Mouse (Mus musculus) brown adipose tissue, adult 24 weeks (tissue): ENCODE results near the gene Enthd1. TPM values are rescaled to one million over a fixed set of nuclear protein-coding genes. Genes with fewer than 3 reads are reported as not detected.
A peak's percentile ranks its signal among the peaks of the same experiment; 100 is the strongest.
"Not testable (repeated sequence)": the region's sequence is repeated elsewhere in the genome, so short reads cannot be mapped to it uniquely, and the experiment has no call there.

Experiments
- H3K27ac ChIP-seq: fragments of 200-500 bp; replicated peaks from 2 replicates; pipeline ENCODE4 v1.5.1; 2012; ENCODE audit warnings: low read depth, mild to moderate bottlenecking, low read length
- H3K4me1 ChIP-seq: fragments of 200-500 bp; 2 replicates; pipeline ENCODE4 v1.6.1; 2012; ENCODE audit warnings: low read length, mixed read lengths; ENCODE audit not compliant: control insufficient read depth, insufficient read depth, insufficient read length
- H3K4me3 ChIP-seq: fragments of 200-500 bp; 2 replicates; pipeline ENCODE4 v1.5.1; 2012; ENCODE audit warnings: low read depth, mild to moderate bottlenecking, low read length, moderate library complexity; ENCODE audit not compliant: insufficient read depth
- polyA plus RNA-seq: library from polyadenylated mRNA; stranded (reverse); fragments of >200 nt; gene quantifications from 2 replicates; pipeline ENCODE4 v1.2.4, GENCODE M21; 2012; ENCODE audit not compliant: missing spikeins, insufficient read depth, insufficient read length

The Enthd1 gene
- polyA plus RNA-seq, 1 experiment = not detected

DNA sequence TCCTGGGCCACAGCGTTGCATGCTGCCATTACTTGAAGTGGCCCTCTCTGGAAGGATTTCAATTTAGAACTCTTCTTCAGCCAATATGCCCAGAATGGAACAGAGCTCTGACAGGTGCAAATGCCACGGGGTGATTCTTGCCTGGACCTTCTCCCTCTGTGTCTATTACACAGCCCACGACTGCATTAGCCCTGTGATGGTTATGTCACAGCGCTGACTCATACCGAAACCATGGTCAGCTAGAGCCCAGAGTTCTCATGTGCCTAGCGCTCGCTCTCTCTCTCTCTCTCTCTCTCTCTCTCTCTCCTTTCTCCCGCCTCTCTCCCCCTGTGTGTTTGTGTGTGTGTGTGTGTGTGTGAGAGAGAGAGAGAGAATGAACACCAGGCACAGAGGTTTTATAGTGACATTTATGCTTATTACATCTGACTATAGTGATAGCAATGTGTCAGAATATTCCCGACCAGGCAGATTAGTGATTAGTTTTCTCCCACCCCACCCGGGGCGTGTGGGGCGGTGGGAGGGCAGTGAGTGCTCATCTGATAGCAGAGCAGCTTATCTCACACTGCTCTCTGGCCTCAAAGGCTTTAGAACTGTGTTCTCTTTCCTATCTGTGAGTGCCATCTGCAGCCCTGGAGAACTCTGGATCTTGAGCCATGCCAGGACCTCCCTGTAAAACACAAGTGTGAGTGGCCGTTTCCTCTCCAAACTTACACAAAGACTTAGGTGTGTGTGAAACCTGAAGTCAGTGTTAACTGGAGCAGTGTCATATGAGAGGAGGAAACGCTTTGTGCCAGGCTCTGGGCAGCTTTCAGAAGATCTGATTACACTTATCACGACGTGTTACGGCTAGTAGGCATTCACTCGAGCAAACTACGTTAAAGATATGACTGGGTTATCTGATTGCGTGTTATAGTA lies 17.9 kb upstream of the Enthd1 start:
- Histone ChIP-seq H3K4me3 (no peak overlapping the region), H3K4me1 (no peaks in the 10 kb centered on the region), H3K27ac (no peak overlapping the region)

GRCm38 (mm10) chr15:80580585-80580984 lies 15.6 kb upstream of the Enthd1 start:
- H3K4me1 ChIP-seq, H3K27ac ChIP-seq, H3K4me3 ChIP-seq: not testable (repeated sequence)

GRCm38 (mm10) chr15:80579121-80579520 lies 14.2 kb upstream of the Enthd1 start:
- no peak overlapping the region for H3K27ac ChIP-seq
- H3K4me1 ChIP-seq = no peaks in the 10 kb centered on the region

DNA sequence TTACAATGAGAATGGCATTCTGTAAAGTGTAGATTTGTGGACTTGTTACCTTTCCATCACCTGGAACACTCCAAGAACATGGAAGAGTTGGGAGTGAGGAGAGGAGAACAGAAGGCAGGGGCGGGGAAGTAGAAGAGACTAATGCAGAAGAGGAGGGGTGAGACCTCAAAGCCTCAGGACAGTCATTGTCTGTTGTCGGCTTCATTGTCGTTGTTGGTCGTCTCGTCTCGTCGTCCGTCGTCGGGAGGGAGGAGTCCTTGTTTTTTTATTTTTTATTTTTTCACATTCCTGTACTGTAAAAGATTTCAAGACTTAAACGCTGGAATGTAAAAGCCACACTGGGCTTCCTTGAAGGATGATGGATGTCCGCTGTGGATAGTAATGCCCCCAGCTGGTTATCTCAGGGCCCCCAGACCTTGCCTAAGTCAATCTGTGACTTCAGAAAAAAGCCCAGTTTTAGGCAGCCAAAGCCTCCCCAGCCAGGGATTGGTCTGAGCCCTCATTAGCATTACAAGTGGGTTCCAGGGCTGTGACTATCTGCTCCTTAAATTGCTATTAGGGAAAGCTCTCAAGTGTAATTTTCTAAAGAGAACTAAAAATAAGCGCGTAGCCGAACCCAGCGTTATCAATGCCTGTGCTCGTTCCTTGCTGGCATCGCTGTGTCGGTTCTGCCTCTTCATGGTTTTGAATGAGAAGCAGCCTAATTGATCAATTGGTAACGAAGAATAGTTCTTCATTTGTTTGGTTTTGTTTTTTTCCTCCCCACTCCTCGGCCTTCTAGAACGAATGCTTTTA lies 12.4 kb upstream of the Enthd1 start:
- Histone ChIP-seq H3K4me1 (no peaks in the 10 kb centered on the region), H3K27ac (no peak overlapping the region), H3K4me3 (no peak overlapping the region)

More at GRCm38 (mm10) chr15:80579121-80579520, 14.2 kb upstream of the Enthd1 start:
- H3K4me3 ChIP-seq = no peak overlapping the region

GRCm38 (mm10) chr15:80576415-80576994 lies 11.5 kb upstream of the Enthd1 start:
- Histone ChIP-seq H3K4me1 (no peaks in the 10 kb centered on the region), H3K4me3 (no peak overlapping the region), H3K27ac (no peak overlapping the region)

DNA sequence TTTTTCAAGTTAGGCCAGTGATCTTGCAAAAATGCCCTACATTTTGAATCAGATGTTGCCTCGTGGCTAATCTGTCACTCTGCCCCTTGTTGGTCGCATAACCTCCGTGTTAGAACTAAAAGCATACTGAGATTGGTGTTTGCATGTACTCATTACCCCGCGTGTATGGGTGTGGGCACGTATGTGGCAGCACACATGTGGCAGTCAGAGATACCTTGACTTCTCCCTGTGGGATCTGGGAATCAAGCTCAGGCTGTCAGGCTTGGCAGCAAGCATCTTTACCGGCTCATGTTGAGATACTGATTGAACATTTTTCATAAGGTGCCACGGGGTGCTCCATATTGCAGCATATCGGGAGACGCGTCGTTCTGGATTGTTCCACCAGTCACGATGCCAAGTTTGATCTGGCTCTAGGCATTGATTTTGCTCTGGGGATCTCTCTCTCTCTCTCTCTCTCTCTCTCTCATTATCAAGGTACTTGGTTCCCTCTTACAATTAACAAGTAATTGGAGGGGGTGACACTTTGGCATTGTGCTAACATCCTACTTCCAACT lies 10.9 kb upstream of the Enthd1 start:
- H3K27ac ChIP-seq = no peak overlapping the region
- no peak overlapping the region for H3K4me3 ChIP-seq
- no peaks in the 10 kb centered on the region for H3K4me1 ChIP-seq

DNA sequence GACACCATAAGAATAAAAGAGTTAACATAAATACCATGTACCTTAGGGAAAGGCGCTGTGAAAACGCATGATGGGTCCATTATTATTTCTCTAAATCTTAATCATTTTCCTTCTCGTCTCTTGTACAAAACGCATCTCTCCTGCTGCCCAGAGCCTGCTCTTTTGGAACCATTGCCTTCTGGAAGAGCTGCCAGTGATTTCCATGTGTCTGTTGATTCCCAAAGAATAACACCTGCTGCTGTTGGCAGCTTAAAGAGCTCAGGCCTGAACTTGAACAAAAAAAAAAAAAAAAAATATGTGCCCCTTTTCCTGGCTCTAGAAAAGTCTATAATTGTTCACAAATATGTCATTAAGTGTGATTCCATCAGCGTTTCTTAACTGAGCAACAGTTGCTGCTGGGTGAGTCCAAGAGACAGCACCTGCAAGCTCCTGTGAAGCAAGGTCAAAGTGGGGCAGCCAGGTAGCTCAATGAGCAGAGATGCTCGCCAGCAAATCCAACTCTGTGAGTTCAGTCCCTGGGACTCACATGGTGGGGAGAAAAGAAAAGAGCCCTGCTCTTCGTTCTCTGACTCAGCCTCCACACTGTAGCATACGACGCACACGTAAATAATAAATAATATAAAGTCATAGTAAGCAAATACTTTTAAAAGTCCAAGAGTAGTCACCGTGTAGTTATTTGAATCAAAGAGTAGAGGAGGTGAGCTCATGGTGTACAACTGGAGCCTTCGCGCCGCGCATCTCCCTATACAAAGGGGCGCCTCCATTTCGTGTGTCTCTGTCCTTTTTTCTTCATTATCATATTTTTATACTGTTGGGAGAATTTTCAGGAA lies 9.5 kb upstream of the Enthd1 start:
- no peak overlapping the region for H3K27ac ChIP-seq
- no peak overlapping the region for H3K4me3 ChIP-seq
- H3K4me1 ChIP-seq = no peaks in the 10 kb centered on the region

DNA sequence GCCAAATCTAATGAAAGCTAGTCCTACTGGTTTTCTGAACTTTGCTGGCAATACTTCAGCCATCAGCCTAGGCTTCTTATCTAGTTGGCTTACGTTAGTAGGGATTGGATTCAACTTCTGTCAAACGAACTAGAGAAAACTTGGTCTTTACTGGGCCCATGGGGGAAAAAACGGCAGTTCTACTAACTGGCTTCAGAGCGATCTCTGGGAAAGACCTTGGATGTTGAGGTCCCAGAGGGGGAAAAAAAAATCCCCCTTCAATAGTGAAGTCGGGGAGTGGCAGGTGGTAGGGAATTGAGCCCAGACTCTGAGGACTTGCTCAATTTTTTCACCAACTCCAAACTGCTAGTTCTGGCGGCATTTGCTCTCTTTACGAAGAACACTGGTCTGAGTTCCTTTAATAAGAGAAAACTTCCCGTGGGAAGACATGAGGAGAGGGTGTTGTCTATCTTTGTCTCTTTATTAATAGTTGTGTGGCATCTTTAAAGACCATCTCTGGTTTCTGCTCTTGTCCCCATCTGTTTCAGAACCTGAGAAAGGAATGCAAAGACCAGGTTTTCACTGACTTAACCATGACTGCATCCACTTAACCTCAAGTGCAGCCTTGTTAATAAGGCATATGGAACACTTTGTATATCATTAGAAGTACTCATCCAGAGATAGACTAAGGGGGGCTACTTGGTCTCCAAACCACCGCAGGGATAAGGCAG lies 8.0 kb upstream of the Enthd1 start:
- H3K27ac ChIP-seq = no peak overlapping the region
- H3K4me1 ChIP-seq = no peaks in the 10 kb centered on the region
- H3K4me3 ChIP-seq = peak overlapping the region; percentile 13; the same call in 1 of the 2 replicates

DNA sequence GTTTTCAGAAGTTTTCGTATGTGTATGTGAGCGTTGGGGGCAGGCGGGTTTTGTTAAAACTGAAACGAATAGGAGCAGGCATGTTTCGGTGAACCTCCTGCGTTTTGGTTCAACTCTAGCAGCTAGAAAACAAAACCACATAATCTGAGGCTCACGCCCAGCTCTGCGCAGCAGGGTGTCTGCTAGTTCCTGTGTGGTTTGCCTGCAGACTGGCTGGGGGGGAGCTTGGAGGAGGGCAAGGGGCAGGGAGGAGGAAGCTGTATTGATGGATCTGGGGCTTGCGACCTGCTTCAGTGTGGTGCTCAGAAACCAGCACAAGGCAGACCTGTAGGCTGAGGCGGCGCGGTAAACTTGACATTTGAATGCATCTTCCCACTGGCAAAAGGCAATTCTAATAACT lies 7.3 kb upstream of the Enthd1 start, which contains the start of gene Grap2:
TSS of gene Grap2 (plus strand) at position 304 of the 400 bp plus-strand sequence.
- Histone ChIP-seq H3K4me3 (peak within 1 kb of the TSS; percentile 13; the same call in 1 of the 2 replicates), H3K4me1 (no peaks in the 10 kb centered on the region), H3K27ac (no peak within 1 kb of the TSS)

- no peak overlapping the region for H3K27ac ChIP-seq
- H3K4me1 ChIP-seq = no peaks in the 10 kb centered on the region
- H3K4me3 ChIP-seq = no peak overlapping the region
Observed at GRCm38 (mm10) chr15:80571611-80572010, 6.7 kb upstream of the Enthd1 start.

GRCm38 (mm10) chr15:80570226-80570625 lies 5.3 kb upstream of the Enthd1 start:
- Histone ChIP-seq H3K4me1 (no peaks in the 10 kb centered on the region), H3K27ac (no peak overlapping the region), H3K4me3 (no peak overlapping the region)

DNA sequence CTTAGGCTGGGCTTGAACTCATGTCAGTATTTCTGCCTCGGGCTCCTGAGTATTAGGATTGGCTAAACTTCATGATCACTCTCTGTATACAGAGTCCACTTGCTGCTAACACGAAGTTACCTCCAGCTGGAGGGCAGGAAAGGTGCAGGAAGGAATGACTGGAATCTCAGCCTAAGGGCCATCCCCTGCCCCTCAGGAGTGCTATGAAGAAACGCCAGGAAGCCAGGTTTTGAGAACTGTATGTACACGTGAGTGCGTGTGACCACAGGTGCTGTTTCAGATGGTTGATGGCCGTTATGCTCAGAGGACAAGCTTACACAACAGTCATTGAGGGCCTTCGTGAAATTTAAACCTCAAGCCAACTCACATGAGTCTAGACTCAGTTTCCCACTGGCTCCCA lies 4.2 kb upstream of the Enthd1 start:
- no peak overlapping the region for H3K4me3 ChIP-seq
- no peak overlapping the region for H3K27ac ChIP-seq
- H3K4me1 ChIP-seq = no peaks in the 10 kb centered on the region

DNA sequence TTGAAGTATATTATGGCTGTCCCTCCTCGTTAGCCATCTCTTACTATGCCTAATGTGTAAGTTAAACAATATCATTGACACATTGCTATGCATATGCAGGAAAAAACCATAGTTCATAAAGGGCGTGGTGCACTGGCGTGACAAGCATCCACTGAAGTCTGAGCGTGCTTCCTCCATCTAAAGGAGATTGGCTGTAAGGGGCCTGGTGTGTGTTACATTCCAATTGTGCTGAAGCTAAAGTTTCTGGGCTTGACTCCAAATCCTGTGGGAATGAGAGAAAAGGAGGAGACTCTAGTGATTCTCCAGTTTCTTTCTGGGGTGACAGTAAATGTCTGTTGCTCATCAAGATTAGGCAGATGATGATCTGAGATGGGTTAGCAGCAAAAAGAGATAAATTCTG lies 2.8 kb upstream of the Enthd1 start:
- no peak overlapping the region for H3K27ac ChIP-seq
- H3K4me1 ChIP-seq = no peaks in the 10 kb centered on the region
- H3K4me3 ChIP-seq = no peak overlapping the region

GRCm38 (mm10) chr15:80567139-80567538 lies 2.2 kb upstream of the Enthd1 start:
- H3K4me1 ChIP-seq = no peaks in the 10 kb centered on the region
- H3K27ac ChIP-seq = no peak overlapping the region
- no peak overlapping the region for H3K4me3 ChIP-seq
